Mouse (Mus musculus): ENCODE data around the gene Cfap221.

GRCm38 (mm10) chr1:120042421-120042820 is 45.4 kb upstream of the Cfap221 start:
- TF ChIP-seq CTCF (IDR thresholded peaks at IDR 0.05; ENCODE audit: low read depth, low read length), result no peak
- TF ChIP-seq POLR2A (IDR thresholded peaks at IDR 0.05; ENCODE audit: extremely low read depth, insufficient read depth, low read length), result no peak
